Mouse (Mus musculus) mouse embryonic stem cell (cell line): Measurements from ENCODE around the gene Lgals1.

Experiments used
- in situ Hi-C, 2 experiments: fragments of 300-500 bp; cut with MboI; formaldehyde crosslinking; loops; 1 replicate in 1 of 2; 3 replicates in 1 of 2; pipeline ENCODE4 v1.14.3; 2019 to 2020; ENCODE audit warnings: low sequenced_read_pairs in 2 of 2, low pct_unique_long_range_greater_than_20kb in 1 of 2, mixed read lengths in 1 of 2; ENCODE audit not compliant: unreplicated experiment in 1 of 2

Gene Lgals1

GRCm38 (mm10) chr15:78977676-78978159, 51.2 kb downstream of the Lgals1 start:
- in situ Hi-C loops: no loop called here

- in situ Hi-C loops: no loop called here
Measured at GRCm38 (mm10) chr15:78978875-78979274, 52.4 kb downstream of the Lgals1 start.
